Mouse (Mus musculus) erythroblast, embryonic 14.5 days (primary cell): ENCODE results near the gene Fkbp6. TPM values are rescaled to one million over a fixed set of nuclear protein-coding genes. Genes with fewer than 3 reads are reported as not detected.

Experiments
- H3K27me3 ChIP-seq: 2 replicates; pipeline ENCODE4 v1.6.1; 2012; ENCODE audit warnings: inconsistent platforms; ENCODE audit not compliant: control insufficient read depth
- H3K36me3 ChIP-seq: 2 replicates; pipeline ENCODE4 v1.6.1; 2012; ENCODE audit warnings: mild to moderate bottlenecking, inconsistent platforms; ENCODE audit not compliant: control insufficient read depth
- H3K4me1 ChIP-seq: 2 replicates; pipeline ENCODE4 v1.6.1; 2012; ENCODE audit warnings: inconsistent platforms; ENCODE audit not compliant: control insufficient read depth
- H3K4me3 ChIP-seq: replicated peaks from 2 replicates; pipeline ENCODE3; 2012; ENCODE audit warnings: moderate library complexity, mild to moderate bottlenecking, inconsistent platforms
- H3K9me3 ChIP-seq: 2 replicates; pipeline ENCODE4 v1.6.1; 2012; ENCODE audit warnings: low read length, inconsistent platforms, mixed read lengths; ENCODE audit not compliant: control insufficient read depth
- GATA1 ChIP-seq: IDR thresholded peaks from 2 replicates; pipeline ENCODE4 v1.6.1; 2012; ENCODE audit warnings: low read length, inconsistent platforms, mixed read lengths
- TAL1 ChIP-seq: IDR thresholded peaks from 3 replicates; pipeline ENCODE4 v1.6.1; 2012; ENCODE audit warnings: low read length, inconsistent platforms, mixed read lengths
- polyA plus RNA-seq: library from polyadenylated mRNA; stranded (reverse); fragments of >175 nt; gene quantifications from 2 replicates; pipeline ENCODE4 v1.2.3, GENCODE M21; 2012

The Fkbp6 gene
- polyA plus RNA-seq, 1 experiment: not detected

DNA sequence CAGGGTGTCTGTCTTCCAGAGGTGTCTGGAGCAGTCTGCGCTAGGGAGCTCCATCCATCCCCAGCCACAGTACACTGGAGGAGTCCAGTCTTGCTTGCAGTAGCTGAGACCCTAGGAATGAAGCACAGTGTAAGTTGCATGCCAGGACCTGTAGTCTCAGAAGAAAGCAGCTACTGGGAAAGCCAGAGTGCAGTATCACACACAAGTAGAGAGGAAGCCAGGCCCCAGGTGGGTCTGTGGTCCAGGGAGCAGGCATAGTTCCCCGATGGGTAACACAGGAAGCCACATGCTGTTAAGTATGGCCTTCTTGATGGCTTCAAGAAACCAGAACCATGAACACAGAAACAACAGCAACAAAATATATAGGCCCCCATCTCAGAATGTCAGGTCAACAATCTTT lies 57.8 kb downstream of the Fkbp6 start:
- TF ChIP-seq TAL1 (no peak), GATA1 (no peak)
- Histone ChIP-seq H3K36me3 (no peaks in the 10 kb centered on the region), H3K4me3 (no peak overlapping the region), H3K27me3 (no peaks in the 10 kb centered on the region), H3K4me1 (no peaks in the 10 kb centered on the region), H3K9me3 (no peaks in the 10 kb centered on the region)

DNA sequence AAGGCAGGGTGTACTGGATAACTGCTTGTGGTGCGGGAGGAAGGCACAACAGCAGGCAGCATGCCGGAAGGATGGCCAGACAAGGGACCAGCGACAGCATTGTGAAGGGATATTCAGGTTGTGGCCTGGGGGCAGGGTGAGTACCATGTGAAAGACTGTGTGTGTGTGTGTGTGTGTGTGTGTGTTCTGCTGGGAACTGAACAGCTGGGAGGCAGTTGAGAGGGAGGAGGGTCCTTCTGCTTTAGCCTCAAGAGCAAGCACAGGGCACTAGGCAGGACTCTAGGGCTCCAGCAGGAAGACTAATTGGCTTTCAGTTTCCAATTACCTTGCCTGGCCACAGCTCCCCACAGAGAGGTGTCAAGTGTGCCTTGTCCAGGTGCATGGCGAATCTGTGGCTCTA lies 58.7 kb downstream of the Fkbp6 start:
- no peaks in the 10 kb centered on the region for H3K27me3 ChIP-seq
- no peaks in the 10 kb centered on the region for H3K9me3 ChIP-seq
- no peaks in the 10 kb centered on the region for H3K4me1 ChIP-seq
- H3K36me3 ChIP-seq: no peaks in the 10 kb centered on the region
- TF ChIP-seq TAL1 (no peak), GATA1 (no peak)
- no peak overlapping the region for H3K4me3 ChIP-seq

DNA sequence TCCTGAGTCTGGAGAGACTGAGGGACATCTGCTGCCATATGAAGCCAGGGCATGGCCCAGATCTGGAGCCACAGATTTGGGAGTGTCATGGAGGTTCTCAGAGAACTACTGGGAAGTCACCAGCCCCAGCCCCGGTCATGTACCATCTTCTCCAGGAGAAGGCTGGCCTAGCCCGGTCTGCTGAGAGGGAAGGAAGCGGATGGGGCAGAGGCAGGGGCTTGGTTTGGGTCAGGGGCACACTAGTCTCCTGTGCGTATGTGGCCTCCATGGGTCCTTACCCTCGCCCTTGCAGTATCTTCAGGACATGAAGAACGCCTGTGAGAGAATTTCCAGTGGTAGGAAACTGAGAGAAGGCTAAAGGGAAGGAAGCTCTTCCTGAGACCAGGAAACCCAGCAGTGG lies 59.1 kb downstream of the Fkbp6 start:
- TF ChIP-seq GATA1 (no peak), TAL1 (no peak)
- H3K36me3 ChIP-seq: no peaks in the 10 kb centered on the region
- H3K4me1 ChIP-seq: no peaks in the 10 kb centered on the region
- H3K27me3 ChIP-seq: no peaks in the 10 kb centered on the region
- no peak overlapping the region for H3K4me3 ChIP-seq
- no peaks in the 10 kb centered on the region for H3K9me3 ChIP-seq

DNA sequence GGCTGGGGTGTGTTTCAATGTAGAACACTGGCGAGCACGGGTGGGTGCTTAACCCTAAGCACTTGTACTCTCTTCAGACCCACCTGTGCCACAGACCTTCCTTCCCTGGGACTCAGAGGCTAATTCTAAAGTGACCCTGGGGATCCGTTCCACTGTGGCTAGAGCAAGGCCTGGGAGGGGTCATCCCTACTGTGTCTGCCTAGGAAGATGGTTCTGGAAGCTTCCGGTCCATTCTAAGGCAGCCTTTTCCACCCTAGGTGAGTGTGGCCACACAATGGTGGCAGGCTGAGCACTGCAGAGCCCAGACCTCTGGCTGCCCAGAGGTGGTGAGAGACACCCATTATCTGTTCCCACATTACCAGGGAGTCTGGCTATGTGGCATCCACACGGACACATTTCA lies 62.9 kb downstream of the Fkbp6 start:
- TF ChIP-seq GATA1 (no peak), TAL1 (no peak)
- no peaks in the 10 kb centered on the region for H3K27me3 ChIP-seq
- H3K36me3 ChIP-seq: no peaks in the 10 kb centered on the region
- no peaks in the 10 kb centered on the region for H3K4me1 ChIP-seq
- H3K9me3 ChIP-seq: no peaks in the 10 kb centered on the region
- H3K4me3 ChIP-seq: no peak overlapping the region

DNA sequence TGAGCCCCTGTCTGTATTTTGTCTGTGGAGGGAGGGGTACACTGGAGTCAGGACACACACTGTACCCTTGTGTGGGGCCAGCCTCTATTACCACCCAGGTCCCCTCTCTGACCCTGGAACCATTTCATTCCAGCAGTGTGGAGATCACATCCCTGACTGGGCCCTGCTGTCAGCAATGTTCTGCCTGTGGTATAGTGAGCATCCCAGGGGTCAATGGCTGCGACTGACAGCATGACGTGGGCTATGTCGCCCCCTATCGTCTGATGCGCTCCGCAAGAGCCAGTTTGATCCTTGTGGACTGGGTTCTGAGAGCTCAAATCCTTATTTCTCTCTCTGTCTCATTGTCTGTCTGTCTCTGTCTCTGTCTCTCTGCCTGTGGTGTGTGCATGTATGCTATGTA lies 63.7 kb downstream of the Fkbp6 start:
- TF ChIP-seq GATA1: no peak
- no peak for TF ChIP-seq TAL1
- Histone ChIP-seq H3K4me3 (no peak overlapping the region), H3K27me3 (no peaks in the 10 kb centered on the region), H3K4me1 (no peaks in the 10 kb centered on the region), H3K9me3 (no peaks in the 10 kb centered on the region), H3K36me3 (no peaks in the 10 kb centered on the region)

DNA sequence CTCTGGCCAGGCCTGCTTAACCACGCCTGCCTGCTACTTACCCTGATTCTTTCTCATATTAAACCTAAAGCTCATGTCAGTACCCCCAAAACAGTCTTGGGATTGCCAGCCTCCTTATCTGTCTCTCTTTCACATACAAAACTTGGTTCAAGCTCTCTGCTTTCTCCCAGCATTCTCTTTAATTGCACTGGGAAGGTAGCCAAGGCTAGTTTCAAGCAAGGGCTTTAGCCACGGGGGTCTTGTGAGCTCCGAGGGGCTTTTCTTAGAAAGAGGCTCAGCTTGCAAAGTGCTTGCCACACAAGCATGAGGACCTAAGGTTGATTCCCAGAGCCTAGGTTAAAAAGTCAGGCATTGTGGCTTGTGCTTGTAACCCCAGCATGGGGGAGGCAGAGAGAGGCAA lies 64.6 kb downstream of the Fkbp6 start:
- TF ChIP-seq GATA1: no peak
- TF ChIP-seq TAL1: no peak
- no peaks in the 10 kb centered on the region for H3K27me3 ChIP-seq
- H3K36me3 ChIP-seq: no peaks in the 10 kb centered on the region
- H3K4me1 ChIP-seq: no peaks in the 10 kb centered on the region
- no peak overlapping the region for H3K4me3 ChIP-seq
- no peaks in the 10 kb centered on the region for H3K9me3 ChIP-seq

DNA sequence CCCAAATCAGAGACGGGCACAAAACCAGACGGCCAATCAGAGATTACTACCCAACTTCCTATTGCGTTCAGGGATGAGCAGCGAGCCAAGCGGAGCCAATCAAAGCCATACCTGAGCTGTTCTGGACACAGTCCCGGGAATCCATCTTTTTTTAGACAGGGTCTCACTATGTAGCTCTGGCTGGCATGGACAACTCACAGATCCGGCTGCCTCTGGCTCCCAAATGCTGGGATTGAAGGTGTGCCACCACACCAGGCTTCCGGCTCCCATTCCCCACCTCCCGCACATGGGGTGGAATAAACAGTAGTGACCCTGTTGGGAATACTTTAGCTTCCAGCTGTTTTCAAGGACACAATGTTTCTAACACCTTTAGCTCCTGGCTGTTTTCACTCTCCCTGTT lies 69.6 kb downstream of the Fkbp6 start:
- TF ChIP-seq GATA1 (no peak), TAL1 (no peak)
- Histone ChIP-seq H3K4me3 (no peak overlapping the region), H3K27me3 (peaks cover 17% of the 10 kb centered on the region), H3K4me1 (no peaks in the 10 kb centered on the region), H3K36me3 (no peaks in the 10 kb centered on the region), H3K9me3 (no peaks in the 10 kb centered on the region)

DNA sequence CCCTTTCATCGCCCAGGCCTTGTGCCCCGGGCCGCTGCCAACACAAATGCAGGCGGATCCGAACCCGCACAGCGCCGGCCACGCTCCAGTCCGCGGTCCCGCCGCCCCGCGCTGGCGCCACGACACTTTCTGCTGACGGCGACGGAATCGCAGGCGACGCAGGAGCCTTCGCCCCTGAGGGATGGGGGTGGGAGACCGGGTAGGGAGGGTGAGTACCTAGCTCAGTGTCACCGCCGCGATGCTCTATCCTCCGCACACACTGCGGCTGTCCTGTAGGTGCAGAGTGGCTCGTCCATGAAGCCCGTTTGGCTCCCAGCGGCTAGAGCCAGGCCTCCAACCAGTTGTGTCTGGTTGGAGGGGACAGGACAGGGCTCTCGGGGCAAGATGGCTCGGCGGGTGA lies 73.2 kb downstream of the Fkbp6 start:
- no peaks in the 10 kb centered on the region for H3K4me1 ChIP-seq
- no peak for TF ChIP-seq TAL1
- TF ChIP-seq GATA1: no peak
- peaks cover 23% of the 10 kb centered on the region for H3K27me3 ChIP-seq
- no peak overlapping the region for H3K4me3 ChIP-seq
- H3K36me3 ChIP-seq: no peaks in the 10 kb centered on the region
- H3K9me3 ChIP-seq: no peaks in the 10 kb centered on the region

DNA sequence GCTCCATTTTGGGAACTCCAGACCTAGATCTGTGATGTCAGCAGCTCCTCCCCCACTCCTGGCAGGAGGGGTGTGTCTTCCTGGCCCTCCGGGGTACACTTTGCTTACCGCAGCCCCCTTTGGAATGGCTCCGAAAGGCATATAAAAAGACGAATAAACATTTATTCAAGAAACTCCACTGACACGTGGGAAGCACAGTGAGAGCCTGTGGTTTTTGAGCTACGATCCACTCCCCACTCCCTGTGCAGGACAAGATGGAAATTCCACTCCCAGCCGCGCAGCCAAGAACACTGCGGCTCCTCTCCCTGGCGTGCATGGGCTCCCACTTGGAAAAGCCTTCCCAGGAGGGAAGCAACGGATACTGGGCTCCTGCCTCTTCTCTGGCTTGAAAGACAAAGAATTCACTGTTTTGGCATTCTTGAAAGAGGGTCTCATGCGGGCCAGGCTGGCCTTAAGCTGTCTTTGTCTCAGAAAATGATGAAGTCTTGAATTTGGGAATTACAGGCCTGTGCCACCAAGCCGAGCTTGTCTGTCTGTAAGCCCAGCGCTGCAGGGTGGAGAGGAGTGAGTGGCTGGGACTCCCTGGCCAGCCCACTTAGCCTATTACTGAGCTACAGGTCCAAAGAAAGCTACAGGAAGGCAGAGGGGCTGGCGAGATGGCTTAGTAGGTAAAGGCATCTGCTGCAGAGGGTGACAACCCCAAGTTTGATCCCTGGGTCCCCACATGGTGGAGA lies 75.0 kb downstream of the Fkbp6 start:
- no peaks in the 10 kb centered on the region for H3K4me1 ChIP-seq
- TF ChIP-seq TAL1 (no peak), GATA1 (no peak)
- H3K9me3 ChIP-seq: no peaks in the 10 kb centered on the region
- peaks cover 23% of the 10 kb centered on the region for H3K27me3 ChIP-seq
- no peak overlapping the region for H3K4me3 ChIP-seq
- H3K36me3 ChIP-seq: no peaks in the 10 kb centered on the region
